Mouse (Mus musculus): ENCODE results near the gene Cst11. TPM values are rescaled to one million over a fixed set of nuclear protein-coding genes. Genes with fewer than 3 reads are reported as not detected.

The Cst11 gene
- polyA plus RNA-seq, 2 experiments, result not detected

GRCm38 (mm10) chr2:148743846-148744407, 27.4 kb downstream of the Cst11 start:
- no peaks in the 10 kb centered on the region for H3K4me1 ChIP-seq (ENCODE audit: control insufficient read depth, insufficient read depth, low read length)
- WGBS, result 61% methylated on average over 3 of the region's 3 CpGs
- TF ChIP-seq POLR2A (IDR thresholded peaks at IDR 0.05; ENCODE audit: borderline replicate concordance, extremely low read depth, insufficient read depth, insufficient read length), result no peak
- ATAC-seq (ENCODE audit: low FRiP score, low read depth), result no peak
- H3K9me3 ChIP-seq (ENCODE audit: control insufficient read depth, low read length), result no peaks in the 10 kb centered on the region
- no peaks in the 10 kb centered on the region for H3K27me3 ChIP-seq (ENCODE audit: control insufficient read depth, insufficient read depth, low read length)
- no peak for DNase-seq (ENCODE audit: low spot score)
- no peaks in the 10 kb centered on the region for H3K36me3 ChIP-seq (ENCODE audit: control insufficient read depth, insufficient read depth, low read length)
- no peak overlapping the region for H3K27ac ChIP-seq (replicated peaks; ENCODE audit: low read depth, low read length)
- no peak overlapping the region for H3K4me3 ChIP-seq (replicated peaks; ENCODE audit: low read length)
- H3K4me2 ChIP-seq (replicated peaks; ENCODE audit: low read depth, low read length, severe bottlenecking), result no peak overlapping the region
- H3K9ac ChIP-seq (ENCODE audit: low read depth, low read length, severe bottlenecking), result no peak overlapping the region

GRCm38 (mm10) chr2:148743001-148743400, 28.3 kb downstream of the Cst11 start:
- Histone ChIP-seq H3K9ac (ENCODE audit: low read depth, low read length, severe bottlenecking) (no peak overlapping the region), H3K27me3 (ENCODE audit: control insufficient read depth, insufficient read depth, low read length) (no peaks in the 10 kb centered on the region), H3K4me1 (ENCODE audit: control insufficient read depth, insufficient read depth, low read length) (no peaks in the 10 kb centered on the region), H3K9me3 (ENCODE audit: control insufficient read depth, low read length) (no peaks in the 10 kb centered on the region), H3K4me2 (replicated peaks; ENCODE audit: low read depth, low read length, severe bottlenecking) (no peak overlapping the region), H3K4me3 (replicated peaks; ENCODE audit: low read length) (no peak overlapping the region), H3K27ac (replicated peaks; ENCODE audit: low read depth, low read length) (no peak overlapping the region), H3K36me3 (ENCODE audit: control insufficient read depth, insufficient read depth, low read length) (no peaks in the 10 kb centered on the region)
- 76% methylated on average over 3 of the region's 3 CpGs for WGBS
- TF ChIP-seq POLR2A (IDR thresholded peaks at IDR 0.05; ENCODE audit: borderline replicate concordance, extremely low read depth, insufficient read depth, insufficient read length), result no peak
- DNase-seq (ENCODE audit: low spot score) (no peak), ATAC-seq (ENCODE audit: low FRiP score, low read depth) (no peak)

- Histone ChIP-seq H3K9me3 (ENCODE audit: control insufficient read depth, low read length) (no peaks in the 10 kb centered on the region), H3K9ac (ENCODE audit: low read depth, low read length, severe bottlenecking) (peak within 1 kb of the TSS; percentile 76), H3K4me3 (replicated peaks; ENCODE audit: low read length) (peak within 1 kb of the TSS; percentile 65), H3K27ac (replicated peaks; ENCODE audit: low read depth, low read length) (no peak within 1 kb of the TSS), H3K36me3 (ENCODE audit: control insufficient read depth, insufficient read depth, low read length) (no peaks in the 10 kb centered on the region), H3K4me1 (ENCODE audit: control insufficient read depth, insufficient read depth, low read length) (no peaks in the 10 kb centered on the region), H3K27me3 (ENCODE audit: control insufficient read depth, insufficient read depth, low read length) (no peaks in the 10 kb centered on the region), H3K4me2 (replicated peaks; ENCODE audit: low read depth, low read length, severe bottlenecking) (peak within 1 kb of the TSS; percentile 76)
- TF ChIP-seq POLR2A (IDR thresholded peaks at IDR 0.05; ENCODE audit: borderline replicate concordance, extremely low read depth, insufficient read depth, insufficient read length), result peak; percentile 89; the same call in 1 of the 2 replicates
- 4% methylated on average over 18 of the region's 18 CpGs for WGBS
- ATAC-seq (ENCODE audit: low FRiP score, low read depth), result peak; percentile 99
- DNase-seq (ENCODE audit: low spot score), result peak; percentile 94
Measured at GRCm38 (mm10) chr2:148732327-148733000, 38.8 kb downstream of the Cst11 start, which contains the start of gene Napb. Napb (minus strand) TSS chr2:148732467.

- TF ChIP-seq POLR2A (IDR thresholded peaks at IDR 0.05; ENCODE audit: borderline replicate concordance, extremely low read depth, insufficient read depth, insufficient read length), result no peak
- H3K4me3 ChIP-seq (replicated peaks; ENCODE audit: low read length), result peak overlapping the region; percentile 65
- 1% methylated on average over 35 of the region's 35 CpGs for WGBS
- H3K27me3 ChIP-seq (ENCODE audit: control insufficient read depth, insufficient read depth, low read length), result no peaks in the 10 kb centered on the region
- H3K4me2 ChIP-seq (replicated peaks; ENCODE audit: low read depth, low read length, severe bottlenecking), result peak overlapping the region; percentile 76
- H3K36me3 ChIP-seq (ENCODE audit: control insufficient read depth, insufficient read depth, low read length), result no peaks in the 10 kb centered on the region
- H3K9ac ChIP-seq (ENCODE audit: low read depth, low read length, severe bottlenecking), result peak overlapping the region; percentile 76
- no peak overlapping the region for H3K27ac ChIP-seq (replicated peaks; ENCODE audit: low read depth, low read length)
- H3K9me3 ChIP-seq (ENCODE audit: control insufficient read depth, low read length), result no peaks in the 10 kb centered on the region
- peak; percentile 9 for DNase-seq (ENCODE audit: low spot score)
- peak; percentile 54 for ATAC-seq (ENCODE audit: low FRiP score, low read depth)
- H3K4me1 ChIP-seq (ENCODE audit: control insufficient read depth, insufficient read depth, low read length), result no peaks in the 10 kb centered on the region
Measured at GRCm38 (mm10) chr2:148731614-148732326, 39.5 kb downstream of the Cst11 start.

GRCm38 (mm10) chr2:148719271-148719995, 51.9 kb downstream of the Cst11 start:
- Histone ChIP-seq H3K27me3 (ENCODE audit: control insufficient read depth, insufficient read depth, low read length) (no peaks in the 10 kb centered on the region), H3K4me2 (replicated peaks; ENCODE audit: low read depth, low read length, severe bottlenecking) (no peak overlapping the region), H3K27ac (replicated peaks; ENCODE audit: low read depth, low read length) (no peak overlapping the region), H3K4me1 (ENCODE audit: control insufficient read depth, insufficient read depth, low read length) (no peaks in the 10 kb centered on the region), H3K36me3 (ENCODE audit: control insufficient read depth, insufficient read depth, low read length) (no peaks in the 10 kb centered on the region), H3K9me3 (ENCODE audit: control insufficient read depth, low read length) (no peaks in the 10 kb centered on the region), H3K9ac (ENCODE audit: low read depth, low read length, severe bottlenecking) (no peak overlapping the region), H3K4me3 (replicated peaks; ENCODE audit: low read length) (no peak overlapping the region)
- 70% methylated on average over 2 of the region's 2 CpGs for WGBS
- ATAC-seq (ENCODE audit: low FRiP score, low read depth) (no peak), DNase-seq (ENCODE audit: low spot score) (no peak)
- no peak for TF ChIP-seq POLR2A (IDR thresholded peaks at IDR 0.05; ENCODE audit: borderline replicate concordance, extremely low read depth, insufficient read depth, insufficient read length)

Other genes starting within 250 kb of the Cst11 start
- gene Nxt1, start 98.9 kb downstream of the Cst11 start, polyA plus RNA-seq (2012; rRNA removed), result 64.5 and 70.8 TPM in 2 replicates
- gene Nxt1, start 98.9 kb downstream of the Cst11 start, polyA plus RNA-seq (2014; fragmentation: Nextera tagmentation; extraction: Ambion mirVana), result 89.5 and 91.6 TPM in 2 replicates
- 13.6 and 15.3 TPM in 2 replicates for gene Gzf1, start 90.5 kb downstream of the Cst11 start, polyA plus RNA-seq (2012; rRNA removed)
- gene Gzf1, start 90.5 kb downstream of the Cst11 start, polyA plus RNA-seq (2014; fragmentation: Nextera tagmentation; extraction: Ambion mirVana), result 21.6 and 22.4 TPM in 2 replicates
- 6.7 and 6.9 TPM in 2 replicates for gene Napb, start 39.0 kb downstream of the Cst11 start, polyA plus RNA-seq (2012; rRNA removed)
- 4.1 and 4.4 TPM in 2 replicates for gene Napb, start 39.0 kb downstream of the Cst11 start, polyA plus RNA-seq (2014; fragmentation: Nextera tagmentation; extraction: Ambion mirVana)
- gene Cstl1, start 21.1 kb downstream of the Cst11 start, polyA plus RNA-seq (2012; rRNA removed), result not detected in 2 replicates
- gene Cstl1, start 21.1 kb downstream of the Cst11 start, polyA plus RNA-seq (2014; fragmentation: Nextera tagmentation; extraction: Ambion mirVana), result not detected in 2 replicates
- not detected in 2 replicates for gene 8030411F24Rik, start 10.5 kb upstream of the Cst11 start, polyA plus RNA-seq (2012; rRNA removed)
- gene 8030411F24Rik, start 10.5 kb upstream of the Cst11 start, polyA plus RNA-seq (2014; fragmentation: Nextera tagmentation; extraction: Ambion mirVana), result not detected in 2 replicates
- not detected in 2 replicates for gene Cst12, start 17.9 kb upstream of the Cst11 start, polyA plus RNA-seq (2012; rRNA removed)
- not detected in 2 replicates for gene Cst12, start 17.9 kb upstream of the Cst11 start, polyA plus RNA-seq (2014; fragmentation: Nextera tagmentation; extraction: Ambion mirVana)
- not detected in 2 replicates for gene Cst8, start 27.3 kb upstream of the Cst11 start, polyA plus RNA-seq (2012; rRNA removed)
- not detected in 2 replicates for gene Cst8, start 27.3 kb upstream of the Cst11 start, polyA plus RNA-seq (2014; fragmentation: Nextera tagmentation; extraction: Ambion mirVana)
- not detected in 2 replicates for gene Cst13, start 48.6 kb upstream of the Cst11 start, polyA plus RNA-seq (2012; rRNA removed)
- not detected in 2 replicates for gene Cst13, start 48.6 kb upstream of the Cst11 start, polyA plus RNA-seq (2014; fragmentation: Nextera tagmentation; extraction: Ambion mirVana)
- gene Cst9, start 63.6 kb upstream of the Cst11 start, polyA plus RNA-seq (2012; rRNA removed), result not detected in 2 replicates
- gene Cst9, start 63.6 kb upstream of the Cst11 start, polyA plus RNA-seq (2014; fragmentation: Nextera tagmentation; extraction: Ambion mirVana), result not detected in 2 replicates
- 0.20 TPM in 1 of 2 replicates, not detected in the other for gene 9230104L09Rik, start 93.5 kb upstream of the Cst11 start, polyA plus RNA-seq (2012; rRNA removed)
- not detected in 2 replicates for gene 9230104L09Rik, start 93.5 kb upstream of the Cst11 start, polyA plus RNA-seq (2014; fragmentation: Nextera tagmentation; extraction: Ambion mirVana)
- gene Cst3, start 104.2 kb upstream of the Cst11 start, polyA plus RNA-seq (2012; rRNA removed), result 413 and 416 TPM in 2 replicates
- 518 and 558 TPM in 2 replicates for gene Cst3, start 104.2 kb upstream of the Cst11 start, polyA plus RNA-seq (2014; fragmentation: Nextera tagmentation; extraction: Ambion mirVana)
- gene Gm1330, start 231.8 kb upstream of the Cst11 start, polyA plus RNA-seq (2012; rRNA removed), result not detected in 2 replicates
- not detected in 2 replicates for gene Gm1330, start 231.8 kb upstream of the Cst11 start, polyA plus RNA-seq (2014; fragmentation: Nextera tagmentation; extraction: Ambion mirVana)
- not detected in 2 replicates for gene Gm10750, start 245.7 kb upstream of the Cst11 start, polyA plus RNA-seq (2012; rRNA removed)
- not detected in 2 replicates for gene Gm10750, start 245.7 kb upstream of the Cst11 start, polyA plus RNA-seq (2014; fragmentation: Nextera tagmentation; extraction: Ambion mirVana)

Data from limb, embryonic 14.5 days (tissue).